ENCODE assay signal across 11 mouse cellular contexts in the genomic region with DNA sequence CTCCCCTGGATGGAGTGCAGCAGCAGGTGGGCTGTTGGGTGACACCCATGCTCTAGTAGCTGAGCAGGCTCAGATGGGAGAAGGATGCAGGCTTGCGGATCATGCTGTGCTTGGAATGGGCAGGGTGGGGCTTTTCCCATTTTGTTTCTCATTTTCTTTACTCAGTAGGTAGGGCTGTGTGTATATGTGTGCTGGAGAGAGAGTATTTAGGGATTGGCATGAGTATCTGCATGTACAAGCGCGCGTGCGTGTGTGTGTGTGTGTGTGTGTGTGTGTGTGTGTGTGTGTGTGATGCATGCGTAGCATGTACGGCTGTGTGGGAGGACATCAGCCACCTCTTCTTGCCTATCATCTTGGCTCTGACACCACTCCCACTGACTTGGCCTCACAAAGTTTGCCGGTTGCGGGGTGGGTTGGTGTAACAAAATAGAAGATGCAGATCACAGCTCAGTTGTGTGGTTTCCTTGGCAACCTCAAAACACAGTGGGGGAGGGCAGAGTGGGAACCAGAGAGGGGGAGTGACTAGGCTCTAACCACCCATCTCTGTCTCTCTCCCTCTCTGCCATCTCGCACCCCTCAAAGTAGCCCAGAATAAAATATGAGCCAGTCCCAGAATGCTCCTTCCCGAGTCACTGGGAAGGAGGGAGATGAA. TPM values are rescaled to one million over a fixed set of nuclear protein-coding genes. Genes with fewer than 3 reads are reported as not detected.
A peak's percentile ranks its signal among the peaks of the same experiment; 100 is the strongest.
DNase-seq lines count a peak whose midpoint lies in the region; ATAC-seq and TF ChIP-seq lines count a peak whose summit lies in the region.
"Had no signal": no experiment of that assay in that cellular context is flagged by ENCODE, and none has a peak within 500 bp of the region (broad histone marks: within the 10 kb centered on the region; RNA-seq: fewer than 3 reads in every experiment).

No protein-coding gene starts in this region.

- no peaks in the 10 kb centered on the region for H3K9me3 ChIP-seq in kidney, postnatal 0 days (replicated peaks; ENCODE audit: low read length)
- no peaks in the 10 kb centered on the region for H3K9me3 ChIP-seq in kidney, embryonic 15.5 days (replicated peaks)
- H3K9me3 ChIP-seq: stomach, embryonic 15.5 days had no signal

- no peak overlapping the region for H3K9ac ChIP-seq in kidney, postnatal 0 days (ENCODE audit: low read depth, low read length)
- H3K9ac ChIP-seq in kidney, embryonic 15.5 days = no peak overlapping the region
- H3K9ac ChIP-seq: stomach, embryonic 15.5 days had no signal

- no peaks in the 10 kb centered on the region for H3K27me3 ChIP-seq in kidney, postnatal 0 days (ENCODE audit: insufficient read depth, low read length)
- H3K27me3 ChIP-seq in kidney, embryonic 15.5 days = peaks cover 4% of the 10 kb centered on the region; the same call in 1 of the 2 replicates
- H3K27me3 ChIP-seq: stomach, embryonic 15.5 days had no signal

- no peaks in the 10 kb centered on the region; the same call in 1 of the 2 replicates for H3K4me1 ChIP-seq in kidney, postnatal 0 days (replicated peaks; ENCODE audit: insufficient read depth, low read length)
- H3K4me1 ChIP-seq in kidney, embryonic 15.5 days = peaks cover 41% of the 10 kb centered on the region

- DNase-seq in kidney, postnatal 0 days (ENCODE audit: low spot score) = peak; percentile 37
- DNase-seq in kidney, adult 8-10 months = no peak
- peak; percentile 67 to 83 for DNase-seq in left cerebral cortex, adult 9 months (ENCODE audit: low spot score in 2 of 2)
- peak; percentile 83 to 84 for DNase-seq in right cerebral cortex, adult 2 months (ENCODE audit: low spot score in 2 of 2)
- DNase-seq in urinary bladder, postnatal 36 days (ENCODE audit: low spot score in 2 of 2) = no peak
- no peak for DNase-seq in gastrocnemius, adult 2 months
- DNase-seq: cerebellum, adult 8-10 months had no signal

- WGBS in kidney, postnatal 0 days = 61% methylated on average over 11 of the region's 11 CpGs
- 52% methylated on average over 11 of the region's 11 CpGs for WGBS in kidney, embryonic 15.5 days

- no peaks in the 10 kb centered on the region for H3K36me3 ChIP-seq in kidney, postnatal 0 days (ENCODE audit: insufficient read depth, low read length)
- no peaks in the 10 kb centered on the region for H3K36me3 ChIP-seq in kidney, embryonic 15.5 days
- H3K36me3 ChIP-seq: stomach, embryonic 15.5 days had no signal

- no peak overlapping the region for H3K4me2 ChIP-seq in kidney, postnatal 0 days (ENCODE audit: low read length)
- no peak overlapping the region for H3K4me2 ChIP-seq in kidney, embryonic 15.5 days
- H3K4me2 ChIP-seq: stomach, embryonic 15.5 days had no signal

- no peak overlapping the region for H3K4me3 ChIP-seq in kidney, postnatal 0 days (replicated peaks; ENCODE audit: low read depth, low read length)
- no peak overlapping the region for H3K4me3 ChIP-seq in kidney, embryonic 15.5 days (replicated peaks)
- H3K4me3 ChIP-seq in gastrocnemius, adult 2 months = no peak overlapping the region
- H3K4me3 ChIP-seq: stomach, embryonic 15.5 days had no signal

- intact Hi-C loops in gastrocnemius, adult 2 months (cut with DNase I) = no loop called here

- H3K27ac ChIP-seq in kidney, postnatal 0 days = no peak overlapping the region
- no peak overlapping the region for H3K27ac ChIP-seq in kidney, embryonic 15.5 days
- no peak overlapping the region for H3K27ac ChIP-seq in gastrocnemius, adult 2 months
- H3K27ac ChIP-seq: macrophage; stomach, embryonic 15.5 days had no signal

- TF ChIP-seq CTCF in kidney, postnatal 0 days (IDR thresholded peaks at IDR 0.05; ENCODE audit: low read depth) = no peak
- no peak for TF ChIP-seq CTCF in gastrocnemius, adult 2 months (IDR thresholded peaks at IDR 0.05)

- no peak for ATAC-seq in kidney, postnatal 0 days (replicated peaks; ENCODE audit: low FRiP score, low read depth)
- peak; percentile 87 for ATAC-seq in frontal cortex, adult (ENCODE audit: low TSS enrichment)
- ATAC-seq in kidney, embryonic 15.5 days (replicated peaks; ENCODE audit: low FRiP score) = no peak

RNA-seq across cellular contexts. Expression of gene Atp2b4, which starts 41.4 kb away (rescaled TPM):
- polyA plus RNA-seq in kidney, postnatal 0 days (2015; fragmentation: Nextera tagmentation; extraction: Ambion mirVana) = 5.6 and 7.2 TPM in 2 replicates
- 7.2 and 8.5 TPM in 2 replicates for polyA plus RNA-seq in kidney, embryonic 15.5 days (2015; fragmentation: Nextera tagmentation; extraction: Ambion mirVana)
- 10 to 100 TPM in 1 of 2 experiments, 1 to 10 TPM in 1; 9.0 to 12.0 TPM for total RNA-seq in gastrocnemius, adult 2 months (2021)

Comparison
In these comparisons a context has a peak if more than half of its experiments do, and no peak if none do; other contexts are left out.
1. DNase-seq: peak in kidney, postnatal 0 days (single experiment), left cerebral cortex, adult 9 months (2 of 2) and right cerebral cortex, adult 2 months (2 of 2); none in kidney, adult 8-10 months (0 of 2), urinary bladder, postnatal 36 days (0 of 2) and gastrocnemius, adult 2 months (single experiment).